Mouse (Mus musculus) heart, postnatal 0 days (tissue): ENCODE measurements around the gene Crim1. TPM values are rescaled to one million over a fixed set of nuclear protein-coding genes. Genes with fewer than 3 reads are reported as not detected.

ENCODE experiments used
- ATAC-seq: fragments of 200-750 bp; cut with Nextera tagmentation; 2 replicates; pipeline ENCODE4 v1.8.0; 2017; ENCODE audit warnings: low read depth, moderate number of reproducible peaks, moderate library complexity; ENCODE audit not compliant: insufficient read depth
- DNase-seq: peaks from one replicate; pipeline ENCODE4 v3.0.0-alpha.2; 2016; ENCODE audit warnings: low spot score
- H3K27ac ChIP-seq: fragments of 300-500 bp; sonication (generic); 2 replicates; pipeline ENCODE4 v1.5.1; 2014; ENCODE audit warnings: low read depth, mild to moderate bottlenecking
- H3K27me3 ChIP-seq: fragments of 300-500 bp; sonication (generic); 2 replicates; pipeline ENCODE4 v1.6.1; 2014; ENCODE audit warnings: low read length, mixed read lengths; ENCODE audit not compliant: control insufficient read depth, insufficient read depth
- H3K36me3 ChIP-seq: fragments of 300-500 bp; sonication (generic); replicated peaks from 2 replicates; pipeline ENCODE4 v1.6.1; 2014; ENCODE audit warnings: low read length, mixed read lengths; ENCODE audit not compliant: control insufficient read depth, insufficient read depth
- H3K4me1 ChIP-seq: fragments of 300-500 bp; sonication (generic); 2 replicates; pipeline ENCODE4 v1.6.1; 2014; ENCODE audit warnings: antibody characterized with exemption; ENCODE audit not compliant: control insufficient read depth, insufficient read depth
- H3K4me2 ChIP-seq: fragments of 300-500 bp; sonication (generic); 2 replicates; pipeline ENCODE4 v1.6.1; 2014; ENCODE audit warnings: low read depth, mild to moderate bottlenecking, low read length, moderate library complexity
- H3K4me3 ChIP-seq: fragments of 300-500 bp; sonication (generic); 2 replicates; pipeline ENCODE4 v1.5.1; 2014; ENCODE audit warnings: low read depth, low read length
- H3K9ac ChIP-seq: fragments of 300-500 bp; sonication (generic); replicated peaks from 2 replicates; pipeline ENCODE4 v1.6.1; 2014; ENCODE audit warnings: low read depth, low read length, mixed read lengths
- H3K9me3 ChIP-seq: fragments of 300-500 bp; sonication (generic); replicated peaks from 2 replicates; pipeline ENCODE4 v1.6.1; 2016; ENCODE audit warnings: low read length; ENCODE audit not compliant: control insufficient read depth
- CTCF ChIP-seq: IDR thresholded peaks from 2 replicates; pipeline ENCODE4 v1.5.1; 2016; ENCODE audit warnings: antibody characterized with exemption, control low read depth, low read depth
- EP300 ChIP-seq: IDR thresholded peaks from 2 replicates; pipeline ENCODE4 v1.6.1; 2016; ENCODE audit warnings: antibody characterized with exemption, low read depth
- WGBS: fragments of 180-500 bp; shearing (Covaris S2); extraction: QIAGEN DNeasy Blood & Tissue Kit; methylation state at CpG from one replicate; pipeline ENCODE4 v1.1.7; 2014; 5-methylcytosine and 5-hydroxymethylcytosine counted together
- polyA plus RNA-seq: library from polyadenylated mRNA; unstranded; fragments of >200 nt; fragmentation: Nextera tagmentation; extraction: Ambion mirVana; gene quantifications from 2 replicates; pipeline ENCODE4 v1.2.1, GENCODE M21; 2015
- total RNA-seq: library from RNA; depleted of rRNA; stranded (reverse); fragments of >200 nt; gene quantifications from 2 replicates; pipeline ENCODE4 v1.2.3, GENCODE M21; 2014; ENCODE audit warnings: low replicate concordance

Gene Crim1
- total and polyA plus RNA-seq, 2 experiments from 2014 or later, result 3.3 to 47.5 TPM

DNA sequence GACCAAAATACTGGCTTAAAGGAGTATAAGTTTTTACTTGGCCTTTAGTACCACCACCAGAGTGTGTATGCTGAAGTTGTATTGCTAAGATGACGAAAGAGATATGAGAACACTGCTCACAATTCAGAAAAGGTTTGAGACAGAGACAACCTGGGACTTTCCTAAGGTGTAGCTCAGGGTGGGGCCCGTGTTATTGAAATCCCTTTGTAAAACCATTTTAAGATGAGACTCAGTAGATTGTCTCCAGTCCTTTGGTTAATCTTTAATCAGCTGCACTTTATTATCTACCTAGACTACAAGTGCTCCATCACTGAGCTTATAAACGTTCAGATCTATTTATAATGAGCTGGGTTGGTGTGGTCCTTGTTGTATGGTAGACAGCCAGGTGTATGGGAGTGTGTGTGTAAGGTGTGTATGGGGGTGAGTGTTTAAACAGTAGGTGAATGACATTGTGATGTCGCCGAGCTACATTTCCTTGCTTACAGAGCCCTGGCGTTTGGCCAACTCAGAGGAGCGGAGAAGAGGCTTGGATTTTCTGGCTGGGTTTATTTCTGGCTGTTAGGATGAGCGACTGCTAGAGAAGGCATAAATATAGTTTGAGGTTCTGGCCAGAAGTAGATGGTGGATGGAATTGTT, 21.1 kb downstream of the Crim1 start:
- Histone ChIP-seq H3K36me3 (no peaks in the 10 kb centered on the region), H3K4me1 (peaks cover 34% of the 10 kb centered on the region), H3K27ac (0 out of 2 replicates have a peak overlapping the region, but pooled peaks have one; percentile 8), H3K4me2 (no peak overlapping the region), H3K9me3 (no peaks in the 10 kb centered on the region), H3K27me3 (no peaks in the 10 kb centered on the region), H3K4me3 (no peak overlapping the region), H3K9ac (no peak overlapping the region)
- DNase-seq, result peak; percentile 65
- ATAC-seq, result no peak
- TF ChIP-seq EP300, result no peak
- TF ChIP-seq CTCF, result no peak
- 32% methylated on average over 8 of the region's 8 CpGs for WGBS

DNA sequence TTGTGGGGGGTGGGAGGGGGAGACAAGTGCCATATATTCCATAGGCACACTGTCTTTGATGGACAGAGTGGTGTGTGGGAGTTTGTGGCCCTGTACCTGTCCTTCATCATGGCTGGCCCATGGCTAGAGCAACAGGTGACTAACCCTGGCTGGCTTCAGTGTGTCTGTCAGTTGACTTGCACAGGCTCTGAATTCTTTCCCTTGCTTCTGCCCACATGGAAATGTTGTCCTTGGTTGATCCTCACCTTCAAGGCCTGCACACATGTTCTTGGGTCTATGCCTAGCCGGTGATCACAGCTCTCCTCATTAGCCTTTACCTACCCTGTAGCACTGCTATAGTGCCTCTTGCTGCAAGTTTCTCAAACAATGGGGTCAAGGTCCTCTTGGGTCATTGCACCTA, 21.8 kb downstream of the Crim1 start:
- H3K36me3 ChIP-seq, result no peaks in the 10 kb centered on the region
- no peak for TF ChIP-seq EP300
- no peak for TF ChIP-seq CTCF
- no peak overlapping the region for H3K4me3 ChIP-seq
- H3K27ac ChIP-seq, result 0 out of 2 replicates have a peak overlapping the region, but pooled peaks have one; percentile 8
- H3K9ac ChIP-seq, result no peak overlapping the region
- 100% methylated on average over 1 of the region's 1 CpGs for WGBS
- no peaks in the 10 kb centered on the region for H3K9me3 ChIP-seq
- no peak overlapping the region for H3K4me2 ChIP-seq
- no peaks in the 10 kb centered on the region for H3K27me3 ChIP-seq
- H3K4me1 ChIP-seq, result peaks cover 26% of the 10 kb centered on the region
- ATAC-seq (no peak), DNase-seq (no peak)

GRCm38 (mm10) chr17:78223988-78224387, 23.9 kb downstream of the Crim1 start:
- no peak overlapping the region for H3K9ac ChIP-seq
- no peak overlapping the region for H3K4me3 ChIP-seq
- TF ChIP-seq EP300 (no peak), CTCF (no peak)
- ATAC-seq, result no peak
- no peak overlapping the region for H3K27ac ChIP-seq
- no peaks in the 10 kb centered on the region for H3K9me3 ChIP-seq
- H3K36me3 ChIP-seq, result no peaks in the 10 kb centered on the region
- peaks cover 16% of the 10 kb centered on the region for H3K4me1 ChIP-seq
- no peaks in the 10 kb centered on the region for H3K27me3 ChIP-seq
- 73% methylated on average over 10 of the region's 10 CpGs for WGBS
- no peak for DNase-seq
- H3K4me2 ChIP-seq, result no peak overlapping the region

GRCm38 (mm10) chr17:78225547-78225946, 25.5 kb downstream of the Crim1 start:
- no peak overlapping the region for H3K9ac ChIP-seq
- WGBS, result 63% methylated on average over 5 of the region's 5 CpGs
- H3K27me3 ChIP-seq, result no peaks in the 10 kb centered on the region
- TF ChIP-seq EP300 (no peak), CTCF (no peak)
- no peaks in the 10 kb centered on the region for H3K36me3 ChIP-seq
- ATAC-seq (no peak), DNase-seq (no peak)
- no peak overlapping the region for H3K4me3 ChIP-seq
- H3K4me2 ChIP-seq, result no peak overlapping the region
- H3K27ac ChIP-seq, result no peak overlapping the region
- H3K9me3 ChIP-seq, result no peaks in the 10 kb centered on the region
- H3K4me1 ChIP-seq, result peaks cover 16% of the 10 kb centered on the region

DNA sequence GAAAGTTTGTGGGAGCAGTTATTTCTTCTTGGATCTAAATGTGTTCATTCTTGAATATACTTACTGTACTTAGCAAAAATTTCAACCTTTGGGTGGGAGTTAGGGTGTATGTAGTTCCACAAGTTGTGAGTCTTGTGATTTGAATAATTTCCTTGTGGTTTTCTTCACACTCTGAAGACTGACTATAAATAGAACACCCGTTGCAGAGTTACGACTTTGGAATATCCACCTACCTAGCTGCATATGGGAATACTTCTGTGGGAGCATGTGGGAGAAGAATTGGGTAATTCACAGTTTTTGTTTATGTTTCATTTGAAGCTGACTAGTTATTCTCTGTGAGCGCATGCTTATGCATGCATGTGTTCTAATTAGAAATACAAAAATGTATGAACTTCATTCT, 27.2 kb downstream of the Crim1 start:
- Histone ChIP-seq H3K4me1 (peaks cover under 1% of the 10 kb centered on the region; the same call in 1 of the 2 replicates), H3K27ac (no peak overlapping the region), H3K9ac (no peak overlapping the region), H3K9me3 (no peaks in the 10 kb centered on the region), H3K36me3 (no peaks in the 10 kb centered on the region), H3K27me3 (no peaks in the 10 kb centered on the region), H3K4me2 (no peak overlapping the region), H3K4me3 (no peak overlapping the region)
- no peak for DNase-seq
- WGBS, result 51% methylated on average over 3 of the region's 3 CpGs
- TF ChIP-seq CTCF (no peak), EP300 (no peak)
- ATAC-seq, result no peak

DNA sequence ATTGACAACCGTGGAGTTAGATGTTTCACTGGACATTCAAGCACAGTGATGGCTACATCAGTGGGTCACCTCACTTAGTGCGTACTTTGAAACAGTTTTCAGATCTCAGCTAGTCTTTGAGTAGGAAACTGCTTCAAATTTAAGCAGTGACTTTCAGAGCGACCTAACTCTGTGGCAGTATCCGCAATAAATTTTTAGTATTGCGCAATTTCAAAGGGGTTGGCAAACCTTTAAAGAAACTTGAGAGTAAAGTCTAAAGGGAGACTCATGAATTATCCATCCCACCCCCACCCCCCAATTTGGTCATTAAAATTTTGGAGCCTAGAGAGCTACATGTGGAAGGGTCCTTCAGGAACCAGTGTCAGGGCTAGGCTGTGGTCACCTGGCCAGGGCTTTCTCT, 31.5 kb downstream of the Crim1 start:
- no peak for DNase-seq
- Histone ChIP-seq H3K36me3 (no peaks in the 10 kb centered on the region), H3K4me2 (no peak overlapping the region), H3K27ac (no peak overlapping the region), H3K9me3 (no peaks in the 10 kb centered on the region), H3K4me1 (no peaks in the 10 kb centered on the region), H3K4me3 (no peak overlapping the region), H3K27me3 (no peaks in the 10 kb centered on the region), H3K9ac (no peak overlapping the region)
- 90% methylated on average over 5 of the region's 5 CpGs for WGBS
- no peak for TF ChIP-seq EP300
- TF ChIP-seq CTCF, result no peak
- ATAC-seq, result no peak
